Mouse (Mus musculus) ES-E14 (cell line): ENCODE results near the gene Ctrc. TPM values are rescaled to one million over a fixed set of nuclear protein-coding genes. Genes with fewer than 3 reads are reported as not detected.

Experiments used
- DNase-seq: peaks from one replicate; pipeline ENCODE4 v3.0.0-alpha.2; 2013; ENCODE audit warnings: low read depth, low spot score
- H3K27ac ChIP-seq: 2 replicates; pipeline ENCODE4 v1.5.1; 2012; ENCODE audit warnings: low read depth, mild to moderate bottlenecking, low read length, moderate library complexity, mixed read lengths; ENCODE audit not compliant: poor library complexity, insufficient read depth, severe bottlenecking
- H3K36me3 ChIP-seq: 2 replicates; pipeline ENCODE4 v1.6.1; 2012; ENCODE audit warnings: mild to moderate bottlenecking, low read length, moderate library complexity, mixed read lengths; ENCODE audit not compliant: control insufficient read depth, poor library complexity, insufficient read depth, severe bottlenecking
- H3K4me1 ChIP-seq, 2 experiments: fragments of 150-350 bp in 1 of 2; sonication (generic) in 1 of 2; 2 replicates each; pipeline ENCODE4 v1.6.1; 2012; ENCODE audit warnings: low read length in 2 of 2, mild to moderate bottlenecking in 1 of 2, mixed read lengths in 1 of 2; ENCODE audit not compliant: control insufficient read depth in 2 of 2, insufficient read depth in 2 of 2, poor library complexity in 1 of 2
- H3K4me3 ChIP-seq, 2 experiments: fragments of 150-350 bp in 1 of 2; sonication (generic) in 1 of 2; 2 replicates each; pipeline ENCODE4 v1.5.1; 2012; ENCODE audit warnings: low read length in 2 of 2, low read depth in 1 of 2, mild to moderate bottlenecking in 1 of 2, mixed read lengths in 1 of 2; ENCODE audit not compliant: insufficient read depth in 1 of 2, poor library complexity in 1 of 2, severe bottlenecking in 1 of 2
- H3K9ac ChIP-seq: 2 replicates; pipeline ENCODE4 v1.6.1; 2012; ENCODE audit warnings: low read depth, mild to moderate bottlenecking, low read length, mixed read lengths; ENCODE audit not compliant: poor library complexity, insufficient read depth, severe bottlenecking
- H3K9me3 ChIP-seq: fragments of 150-350 bp; sonication (generic); 2 replicates; pipeline ENCODE4 v1.6.1; 2012; ENCODE audit warnings: low read depth, mild to moderate bottlenecking, low read length; ENCODE audit not compliant: control insufficient read depth, insufficient read depth
- CHD2 ChIP-seq: IDR thresholded peaks from 2 replicates; pipeline ENCODE4 v1.6.1; 2014; ENCODE audit warnings: mild to moderate bottlenecking, low read depth, low read length, inconsistent platforms
- HCFC1 ChIP-seq: IDR thresholded peaks from 2 replicates; pipeline ENCODE4 v1.6.1; 2012; ENCODE audit warnings: low read length, inconsistent platforms, borderline replicate concordance; ENCODE audit not compliant: insufficient read depth
- MAFK ChIP-seq: IDR thresholded peaks from 2 replicates; pipeline ENCODE4 v1.6.1; 2014; ENCODE audit warnings: mild to moderate bottlenecking, low read depth, low read length, inconsistent platforms; ENCODE audit not compliant: insufficient read depth
- ZC3H11A ChIP-seq: IDR thresholded peaks from 2 replicates; pipeline ENCODE4 v1.6.1; 2012; ENCODE audit warnings: low read depth, mild to moderate bottlenecking, inconsistent platforms, low read length, borderline replicate concordance
- ZNF384 ChIP-seq: IDR thresholded peaks from 2 replicates; pipeline ENCODE4 v1.6.1; 2012; ENCODE audit warnings: low read depth, low read length, inconsistent platforms
- in situ Hi-C, 2 experiments: fragments of 600-800 bp; cut with MboI; formaldehyde crosslinking; loops; one replicate each; pipeline ENCODE4 v1.15.1; 2025; ENCODE audit warnings: low sequenced_read_pairs in 2 of 2, inconsistent platforms in 1 of 2; ENCODE audit not compliant: unreplicated experiment in 2 of 2
- total RNA-seq: library from RNA; depleted of rRNA; stranded (reverse); fragments of 300-350 nt; gene quantifications from 2 replicates; pipeline ENCODE4 v1.2.3, GENCODE M21; 2012

Gene Ctrc
- total RNA-seq, 1 experiment = not detected

DNA sequence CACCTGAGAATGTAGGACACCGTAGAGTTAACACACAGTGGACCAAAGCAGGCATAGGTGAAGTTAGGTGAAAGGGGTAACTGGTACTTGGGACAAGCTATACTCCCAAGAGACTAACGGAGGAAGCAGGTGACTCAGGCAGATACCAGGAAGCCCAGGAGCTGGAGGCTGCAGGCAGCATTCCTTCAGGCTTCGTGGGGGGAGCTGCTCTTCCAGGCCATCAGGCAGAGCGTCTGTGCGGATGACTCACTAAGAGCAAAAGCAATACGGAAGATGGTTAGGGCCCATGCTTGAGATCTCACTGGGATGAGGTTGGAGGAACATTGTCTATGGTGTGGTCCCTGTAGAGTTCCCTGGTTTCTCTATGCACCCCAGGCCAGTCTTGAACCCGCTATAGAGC is 36.7 kb upstream of the Ctrc start:
- no peak overlapping the region for H3K4me3 ChIP-seq
- in situ Hi-C loops = no loop called here
- no peak overlapping the region for H3K9ac ChIP-seq
- TF ChIP-seq MAFK = no peak
- no peak for TF ChIP-seq ZC3H11A
- TF ChIP-seq CHD2 = no peak
- no peak for TF ChIP-seq HCFC1
- DNase-seq = no peak
- H3K9me3 ChIP-seq = no peaks in the 10 kb centered on the region
- H3K27ac ChIP-seq = no peak overlapping the region
- H3K36me3 ChIP-seq = no peaks in the 10 kb centered on the region
- peaks cover 3 to 11% of the 10 kb centered on the region in 2 experiments; a peak in 2 of 4 replicates for H3K4me1 ChIP-seq

GRCm38 (mm10) chr4:141881950-141882349 is 35.8 kb upstream of the Ctrc start:
- in situ Hi-C loops = no loop called here
- Histone ChIP-seq H3K36me3 (no peaks in the 10 kb centered on the region), H3K4me1 (peaks cover 3 to 11% of the 10 kb centered on the region in 2 experiments; a peak in 2 of 4 replicates), H3K9ac (no peak overlapping the region), H3K27ac (no peak overlapping the region), H3K4me3 (no peak overlapping the region), H3K9me3 (no peaks in the 10 kb centered on the region)
- no peak for DNase-seq
- TF ChIP-seq MAFK (no peak), ZC3H11A (no peak), ZNF384 (no peak), CHD2 (no peak), HCFC1 (no peak)

DNA sequence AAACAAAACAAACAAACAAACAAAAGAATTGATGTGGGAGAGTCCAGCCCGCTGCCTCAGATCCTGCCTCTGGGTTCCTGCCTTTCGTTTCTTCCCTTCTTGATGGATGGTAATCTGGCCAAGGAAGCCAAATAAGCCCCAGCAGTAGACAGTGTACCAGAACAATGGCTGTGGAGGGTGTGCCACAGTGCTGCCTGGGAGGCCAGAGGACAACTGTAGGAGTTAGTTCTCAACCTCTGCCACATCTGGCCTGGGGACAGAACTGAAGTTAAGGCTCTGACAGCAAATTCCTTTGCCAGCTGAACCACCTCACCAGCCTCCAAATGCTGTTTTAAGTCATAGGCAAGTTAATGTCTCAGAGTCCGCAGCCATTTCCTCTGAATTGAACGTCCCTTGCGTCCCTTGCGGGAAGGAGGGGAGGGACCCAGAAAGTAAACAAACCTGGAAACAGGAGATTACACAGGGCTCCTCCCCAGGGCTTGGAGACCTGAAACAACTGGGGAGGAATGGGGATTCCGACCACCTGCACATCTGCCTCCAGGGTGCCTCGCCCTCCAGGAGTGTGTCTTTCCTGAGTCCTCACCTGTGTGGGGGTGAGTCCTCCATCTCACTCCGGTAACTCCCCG is 35.2 kb upstream of the Ctrc start:
- Histone ChIP-seq H3K9ac (no peak overlapping the region), H3K27ac (no peak overlapping the region), H3K4me3 (0 out of 4 replicates have a peak overlapping the region, but pooled peaks of 1 of the 2 experiments have one; percentile 24), H3K9me3 (no peaks in the 10 kb centered on the region), H3K4me1 (peaks cover 3 to 11% of the 10 kb centered on the region in 2 experiments; a peak in 2 of 4 replicates), H3K36me3 (no peaks in the 10 kb centered on the region)
- DNase-seq = no peak
- in situ Hi-C loops = no loop called here
- TF ChIP-seq ZNF384 = no peak
- no peak for TF ChIP-seq CHD2
- no peak for TF ChIP-seq HCFC1
- no peak for TF ChIP-seq ZC3H11A
- no peak for TF ChIP-seq MAFK

- H3K4me1 ChIP-seq = peaks cover 3 to 15% of the 10 kb centered on the region in 2 experiments; a peak in 2 of 4 replicates
- no peak overlapping the region for H3K4me3 ChIP-seq
- no peak overlapping the region for H3K9ac ChIP-seq
- H3K9me3 ChIP-seq = no peaks in the 10 kb centered on the region
- H3K27ac ChIP-seq = no peak overlapping the region
- DNase-seq = no peak
- TF ChIP-seq ZC3H11A (no peak), HCFC1 (no peak), MAFK (no peak)
- H3K36me3 ChIP-seq = no peaks in the 10 kb centered on the region
- in situ Hi-C loops = no loop called here
These were observed 33.7 kb upstream of the Ctrc start for GRCm38 (mm10) chr4:141879875-141880274.

DNA sequence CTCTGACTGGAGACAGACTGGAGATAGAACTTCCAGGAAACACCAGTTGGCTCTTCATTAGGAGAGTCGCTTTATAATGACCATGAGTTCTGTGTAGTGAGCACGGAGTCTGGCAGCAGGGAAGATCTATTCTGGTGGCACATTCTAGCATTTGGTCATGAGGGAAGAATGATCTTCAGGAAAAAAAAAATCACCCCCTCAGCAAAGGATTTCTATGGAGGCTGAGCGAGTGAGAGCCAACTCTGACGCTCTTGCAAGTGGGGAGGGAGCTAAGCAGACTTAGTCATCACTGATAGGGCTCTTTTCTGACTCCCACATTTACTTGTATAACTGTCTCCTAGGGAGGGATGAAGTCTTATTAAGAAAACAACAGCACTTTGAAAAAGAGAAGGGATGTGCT is 32.9 kb upstream of the Ctrc start:
- in situ Hi-C loops = no loop called here

More for the DNA sequence above, 32.9 kb upstream of the Ctrc start:
- TF ChIP-seq HCFC1 = no peak
- no peak for TF ChIP-seq CHD2
- TF ChIP-seq MAFK = no peak
- TF ChIP-seq ZC3H11A = no peak
- TF ChIP-seq ZNF384 = no peak
- Histone ChIP-seq H3K9me3 (no peaks in the 10 kb centered on the region), H3K4me1 (peaks cover 3 to 16% of the 10 kb centered on the region in 2 experiments; a peak in 2 of 4 replicates), H3K9ac (no peak overlapping the region), H3K27ac (no peak overlapping the region), H3K4me3 (no peak overlapping the region), H3K36me3 (no peaks in the 10 kb centered on the region)
- DNase-seq = no peak
